Mouse (Mus musculus) hindlimb bud, embryonic 11.5 days (tissue): ENCODE results near the gene Olfr1315-ps1.

Experiments
- DNase-seq: peaks from one replicate; pipeline ENCODE4 v3.0.0-alpha.2; 2012; ENCODE audit warnings: low read depth, low spot score; ENCODE audit errors: extremely low spot score

The Olfr1315-ps1 gene

GRCm38 (mm10) chr2:112115340-112115739, at the start of gene Olfr1315-ps1:
Gene Olfr1315-ps1 (minus strand): TSS chr2:112115440.
- DNase-seq = no peak

- DNase-seq = no peak
These were observed 38.7 kb upstream of the Olfr1315-ps1 start, which contains the start of gene Olfr1318 for GRCm38 (mm10) chr2:112153898-112154297. Gene Olfr1318 (plus strand): TSS chr2:112154198.

DNA sequence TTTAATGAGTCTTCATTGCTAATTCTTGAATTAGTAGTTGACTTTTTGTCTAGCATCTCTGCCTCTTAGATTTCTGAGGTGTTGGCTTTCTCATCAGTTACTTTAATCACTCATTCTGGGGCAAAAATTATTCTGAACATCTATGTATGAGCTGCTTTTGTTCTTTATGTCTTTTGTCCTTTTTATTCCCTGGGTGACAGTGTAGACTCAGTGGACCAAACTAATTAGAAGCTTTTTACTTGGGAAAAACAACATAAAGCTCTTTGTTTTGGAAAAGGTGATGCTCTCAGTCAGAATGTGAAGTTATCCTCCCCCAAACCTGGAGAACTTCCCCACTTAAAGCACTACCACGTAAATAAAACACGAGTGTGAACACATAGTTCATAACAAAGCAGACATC, 24.8 kb upstream of the Olfr1315-ps1 start, which contains the start of gene Olfr1317:
Gene Olfr1317 (plus strand): TSS at position 301 of the 400 bp plus-strand sequence.
- DNase-seq = no peak

- no peak for DNase-seq
These were observed 19.6 kb upstream of the Olfr1315-ps1 start, which contains the start of gene Olfr1316 for GRCm38 (mm10) chr2:112134877-112135276. Gene Olfr1316 (minus strand): TSS chr2:112134977.

- DNase-seq = no peak
These were observed 18.6 kb downstream of the Olfr1315-ps1 start, which contains the start of gene Olfr1314 for GRCm38 (mm10) chr2:112096681-112097080. Gene Olfr1314 (minus strand): TSS chr2:112096781.

GRCm38 (mm10) chr2:112077743-112078142, 37.5 kb downstream of the Olfr1315-ps1 start, which contains the start of gene Olfr1313:
Gene Olfr1313 (minus strand): TSS chr2:112077843.
- DNase-seq = no peak
